Mouse (Mus musculus) retina, postnatal 1 day (tissue): ENCODE measurements at regions not wholly inside any gene's neighbourhood (a gene's known extent, or its start where the extent isn't known, plus 50 kb on each side); places are given as distances from the start of the nearest gene placed in this dataset.

Experiments used
- DNase-seq: peaks from one replicate; pipeline ENCODE4 v3.0.0-alpha.2; 2012

DNA sequence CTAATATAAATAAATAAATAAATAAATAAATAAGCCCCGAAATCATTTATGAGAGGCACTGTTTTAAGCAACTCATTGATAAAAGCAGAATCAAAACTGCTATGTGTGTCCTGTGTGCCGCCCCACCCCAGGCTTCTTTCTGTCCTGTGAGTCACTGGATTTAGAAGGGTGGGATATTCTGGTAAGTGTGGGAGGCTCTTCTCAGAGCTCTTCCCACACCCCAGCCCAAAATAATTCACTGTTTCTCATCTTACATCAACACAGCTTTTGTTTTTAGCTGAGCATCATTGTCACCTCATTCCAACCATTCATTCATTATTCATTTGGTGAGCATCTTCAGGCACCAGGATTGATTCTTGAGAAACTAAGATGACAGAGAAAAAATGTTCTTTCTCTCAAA lies 118.4 kb downstream of the Barx2 start:
- no peak for DNase-seq

GRCm38 (mm10) chr9:31775956-31776355 lies 137.3 kb downstream of the Barx2 start:
- no peak for DNase-seq

GRCm38 (mm10) chr9:31765401-31765800 lies 147.9 kb downstream of the Barx2 start:
- DNase-seq = no peak

- DNase-seq = no peak
Measured at GRCm38 (mm10) chr9:31757894-31758561, 155.2 kb downstream of the Barx2 start.

GRCm38 (mm10) chr9:31730443-31730842 lies 182.8 kb downstream of the Barx2 start:
- no peak for DNase-seq

DNA sequence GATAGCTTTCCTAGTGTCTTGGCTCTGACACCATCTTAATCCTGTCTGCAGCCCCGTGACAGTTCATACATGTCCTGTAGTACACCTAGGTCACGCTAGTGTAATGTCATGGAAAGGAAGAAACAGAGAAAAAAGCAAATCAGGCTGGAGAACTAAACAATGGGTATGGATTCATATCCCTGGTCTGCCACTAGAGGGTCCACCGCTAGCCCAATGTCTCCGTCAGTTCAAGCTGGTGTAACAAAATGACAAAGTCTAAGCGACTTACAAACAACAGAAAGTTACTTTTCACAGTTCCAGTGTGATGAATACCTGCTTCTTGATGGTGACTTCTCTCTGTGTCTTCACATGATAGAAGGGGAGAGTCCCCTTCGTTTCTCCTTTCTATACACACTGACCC lies 194.0 kb downstream of the Barx2 start:
- no peak for DNase-seq

GRCm38 (mm10) chr9:31710022-31710421 lies 203.2 kb downstream of the Barx2 start:
- no peak for DNase-seq

- DNase-seq = no peak
Measured at GRCm38 (mm10) chr9:31706688-31707087, 206.6 kb downstream of the Barx2 start.

GRCm38 (mm10) chr9:31690921-31691475 lies 222.3 kb downstream of the Barx2 start:
- no peak for DNase-seq

DNA sequence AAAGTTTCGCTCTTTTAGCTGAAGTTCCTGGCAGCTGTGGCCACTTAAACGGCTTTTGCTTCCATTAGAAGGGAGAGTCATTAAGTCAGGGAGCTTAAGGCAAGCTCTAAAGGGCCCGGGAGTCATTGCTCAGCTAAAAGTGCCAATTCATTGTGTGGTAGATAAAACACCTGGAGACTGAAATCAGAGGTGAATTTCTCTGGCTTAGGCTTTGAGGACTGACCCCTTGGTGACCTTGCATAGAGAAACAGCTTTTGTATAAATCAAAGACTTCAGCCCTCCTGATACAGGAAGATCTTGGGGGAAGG lies 224.1 kb upstream of the Tmem45b start:
- no peak for DNase-seq

- peak; percentile 67 for DNase-seq
Measured at GRCm38 (mm10) chr9:31687686-31688397, 223.6 kb upstream of the Tmem45b start.

GRCm38 (mm10) chr9:31686466-31686865 lies 222.2 kb upstream of the Tmem45b start:
- no peak for DNase-seq

DNA sequence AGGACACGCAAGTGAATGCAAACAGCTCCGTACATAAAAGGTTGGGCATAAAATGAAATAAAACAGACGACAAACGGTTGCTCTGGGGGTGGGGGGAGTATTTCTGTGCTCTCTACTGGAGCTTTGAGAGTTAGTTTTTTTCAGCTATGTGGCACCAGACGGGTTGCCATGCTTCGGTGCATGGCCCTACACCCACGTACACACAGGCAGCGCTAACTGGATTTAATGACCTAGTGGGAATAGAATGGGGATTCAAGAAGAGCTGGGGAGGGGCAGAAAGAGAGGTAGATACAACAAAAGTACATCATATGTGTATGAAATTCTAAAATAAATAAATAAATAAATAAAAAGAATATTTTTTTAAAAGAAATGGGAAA lies 220.5 kb upstream of the Tmem45b start:
- no peak for DNase-seq

GRCm38 (mm10) chr9:31684099-31684811 lies 220.0 kb upstream of the Tmem45b start:
- DNase-seq = peak; percentile 87

GRCm38 (mm10) chr9:31683302-31684081 lies 219.2 kb upstream of the Tmem45b start:
- peak; percentile 52 for DNase-seq

DNA sequence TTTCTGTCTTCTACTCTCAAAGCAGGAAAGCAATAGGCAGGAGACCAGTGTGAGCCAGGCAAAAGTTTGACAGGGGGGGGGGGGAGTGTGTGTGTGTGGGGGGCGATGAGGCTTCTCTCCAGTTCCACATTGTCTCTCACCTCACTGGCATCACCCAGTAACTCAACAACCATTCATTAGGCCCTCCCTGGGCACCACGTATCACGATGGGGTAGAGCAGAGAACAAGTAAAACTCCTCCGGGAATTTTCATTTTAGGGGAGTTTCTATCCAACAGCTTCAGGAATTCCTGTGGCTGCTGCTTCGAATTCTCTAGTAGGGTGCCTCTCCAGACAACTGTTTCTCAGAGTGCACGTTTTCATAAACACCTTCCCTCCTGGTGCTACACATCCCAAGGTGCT lies 218.6 kb upstream of the Tmem45b start:
- DNase-seq = no peak

DNA sequence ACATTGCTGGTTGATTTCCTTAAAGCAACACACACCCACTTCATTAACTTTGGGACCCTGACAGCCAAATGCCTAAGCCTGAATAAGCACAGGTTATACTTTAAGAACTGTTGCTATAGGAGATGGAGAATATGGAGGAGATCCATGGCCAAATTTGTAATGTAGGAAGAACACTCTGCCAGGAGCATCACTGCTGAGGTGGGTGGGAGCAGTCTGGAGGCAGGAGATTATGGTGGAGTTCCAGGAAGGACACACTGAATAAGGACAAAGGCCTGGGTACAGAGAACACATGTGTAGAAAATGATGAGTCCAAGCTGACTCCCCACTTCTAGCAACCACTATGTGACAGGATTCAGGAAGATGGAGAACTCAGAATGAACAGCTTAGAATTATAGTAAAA lies 212.9 kb upstream of the Tmem45b start:
- no peak for DNase-seq

- DNase-seq = no peak
Measured at GRCm38 (mm10) chr9:31659026-31659425, 194.8 kb upstream of the Tmem45b start.

GRCm38 (mm10) chr9:31657612-31658011 lies 193.3 kb upstream of the Tmem45b start:
- DNase-seq = no peak

DNA sequence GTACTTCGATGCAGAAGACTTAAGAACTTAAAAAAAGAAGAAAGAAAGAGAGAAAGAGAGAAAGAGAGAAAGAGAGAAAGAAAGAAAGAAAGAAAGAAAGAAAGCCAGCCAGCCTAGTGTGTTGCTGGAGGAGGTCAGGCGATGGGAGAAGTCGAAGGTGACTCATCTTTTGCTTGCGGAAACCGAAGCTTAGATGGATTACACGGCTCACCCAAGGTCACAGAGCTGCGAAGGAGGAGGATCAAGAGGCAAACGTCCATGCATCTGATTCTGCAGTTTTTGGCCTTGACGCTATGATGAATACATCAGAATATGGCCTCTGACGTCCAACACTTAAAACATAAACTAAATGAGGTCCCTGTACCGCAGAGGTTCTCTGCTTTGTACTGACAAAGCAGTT lies 192.4 kb upstream of the Tmem45b start:
- DNase-seq = no peak

DNA sequence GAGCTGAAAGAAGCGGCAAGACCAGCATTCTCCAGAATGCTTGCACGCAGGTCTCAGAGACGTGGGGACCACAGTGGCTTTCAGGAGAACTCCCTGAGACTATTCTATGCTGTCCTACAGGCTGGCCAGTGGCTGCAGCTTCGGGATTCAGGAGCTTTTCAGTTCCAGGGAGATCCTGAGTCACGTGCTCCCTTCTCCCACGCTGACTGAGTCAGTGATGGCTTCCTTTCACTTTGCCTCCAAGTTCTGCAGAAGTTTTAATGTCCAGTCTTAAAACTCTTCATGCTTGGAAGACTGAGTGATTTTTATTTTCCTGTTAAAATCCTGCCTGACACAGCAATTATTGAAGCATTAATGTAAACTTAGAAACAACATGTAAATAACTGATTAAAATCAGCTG lies 190.5 kb upstream of the Tmem45b start:
- DNase-seq = no peak

- no peak for DNase-seq
Measured at GRCm38 (mm10) chr9:31654213-31654612, 190.0 kb upstream of the Tmem45b start.

DNA sequence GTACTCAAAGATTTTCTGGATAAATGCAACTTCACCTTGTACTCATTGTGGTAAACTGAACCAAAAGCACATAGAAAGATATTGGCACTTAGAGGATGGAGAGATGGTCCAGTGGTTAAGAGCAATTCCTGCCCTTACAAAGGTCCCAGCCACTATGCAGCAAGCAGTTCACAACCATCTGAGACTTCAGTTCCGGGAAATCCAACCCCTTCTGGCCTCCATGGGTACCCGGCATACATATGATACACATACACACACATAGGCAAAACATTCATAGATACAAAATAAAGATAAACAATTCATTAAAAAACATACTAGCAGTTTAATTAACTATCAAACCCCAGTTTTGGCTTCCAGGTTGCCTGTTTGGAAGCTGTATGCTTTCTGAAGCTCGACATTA lies 189.5 kb upstream of the Tmem45b start:
- no peak for DNase-seq
